13 mouse cellular contexts compared by ENCODE assay signal in genomic region chr12:3437815-3438214, GRCm38 (mm10). TPM values are rescaled to one million over a fixed set of nuclear protein-coding genes. Genes with fewer than 3 reads are reported as not detected.
DNase-seq lines count a peak whose midpoint lies in the region; ATAC-seq and TF ChIP-seq lines count a peak whose summit lies in the region.
"Had no signal": no experiment of that assay in that cellular context is flagged by ENCODE, and none has a peak within 500 bp of the region (broad histone marks: within the 10 kb centered on the region; RNA-seq: fewer than 3 reads in every experiment).

No protein-coding gene starts in this region.

- DNase-seq in kidney, adult 2 months: no peak
- DNase-seq in 416B (ENCODE audit: low read depth): peak; percentile 57
- no peak for DNase-seq in urinary bladder, adult 18-20 months (ENCODE audit: low spot score in 2 of 2)
- DNase-seq in kidney, adult 18-20 months: no peak
- no peak for DNase-seq in urinary bladder, postnatal 4 days (ENCODE audit: low spot score in 2 of 2)
- DNase-seq: layer of hippocampus, adult 9-11 months; right cerebral cortex, postnatal 4 days had no signal

- no peak overlapping the region for H3K4me3 ChIP-seq in kidney, adult 2 months (ENCODE audit: insufficient read depth, low read depth, low read length)
- no peak overlapping the region for H3K4me3 ChIP-seq in kidney, embryonic 15.5 days (replicated peaks)
- H3K4me3 ChIP-seq: heart, embryonic 15.5 days; limb, embryonic 12.5 days had no signal

- H3K27ac ChIP-seq in kidney, adult 2 months (ENCODE audit: insufficient read depth, low read depth, low read length): no peak overlapping the region
- H3K27ac ChIP-seq in kidney, embryonic 15.5 days: no peak overlapping the region
- H3K27ac ChIP-seq: heart, embryonic 15.5 days; limb, embryonic 12.5 days; neural tube, embryonic 12.5 days had no signal

- no peaks in the 10 kb centered on the region for H3K9me3 ChIP-seq in kidney, embryonic 15.5 days (replicated peaks)
- H3K9me3 ChIP-seq: heart, embryonic 15.5 days; limb, embryonic 12.5 days; neural tube, embryonic 12.5 days had no signal

- H3K27me3 ChIP-seq in kidney, adult 2 months (replicated peaks; ENCODE audit: control insufficient read depth, insufficient read depth, low read length): no peaks in the 10 kb centered on the region
- no peaks in the 10 kb centered on the region for H3K27me3 ChIP-seq in kidney, embryonic 15.5 days
- H3K27me3 ChIP-seq: heart, embryonic 15.5 days; limb, embryonic 12.5 days; neural tube, embryonic 12.5 days had no signal

- H3K9ac ChIP-seq in kidney, embryonic 15.5 days: no peak overlapping the region
- H3K9ac ChIP-seq: heart, embryonic 15.5 days; limb, embryonic 12.5 days; neural tube, embryonic 12.5 days had no signal

- no peak for TF ChIP-seq POLR2A in kidney, adult 2 months (IDR thresholded peaks at IDR 0.05; ENCODE audit: low read depth, low read length)

- H3K4me1 ChIP-seq in kidney, adult 2 months (ENCODE audit: control insufficient read depth, insufficient read depth, low read length): peaks cover 6% of the 10 kb centered on the region; the same call in 1 of the 2 replicates
- H3K4me1 ChIP-seq in kidney, embryonic 15.5 days: no peaks in the 10 kb centered on the region
- H3K4me1 ChIP-seq: limb, embryonic 12.5 days; neural tube, embryonic 12.5 days had no signal

- no peak for ATAC-seq in kidney, embryonic 15.5 days (replicated peaks; ENCODE audit: low FRiP score)
- peak; percentile 21 for ATAC-seq in CD4-positive, CD25-positive, alpha-beta regulatory T cell, adult 4 months
- ATAC-seq in erythroid progenitor cell, adult 5-6 weeks (replicated peaks; ENCODE audit: low FRiP score, poor library complexity, severe bottlenecking): peak; percentile 68

- TF ChIP-seq CTCF in kidney, adult 2 months (conservative IDR thresholded peaks at IDR 0.05; ENCODE audit: insufficient read depth, insufficient read length, low read depth, low read length): 0 out of 2 replicates have a peak, but pooled peaks have one; percentile 7

- no peaks in the 10 kb centered on the region for H3K36me3 ChIP-seq in kidney, adult 2 months (ENCODE audit: control insufficient read depth, insufficient read depth, low read length)
- H3K36me3 ChIP-seq in kidney, embryonic 15.5 days: peaks cover 14% of the 10 kb centered on the region; the same call in 1 of the 2 replicates
- H3K36me3 ChIP-seq: heart, embryonic 15.5 days had no signal

- H3K4me2 ChIP-seq in kidney, embryonic 15.5 days: no peak overlapping the region
- H3K4me2 ChIP-seq: heart, embryonic 15.5 days; limb, embryonic 12.5 days; neural tube, embryonic 12.5 days had no signal

- 96% methylated on average over 1 of the region's 1 CpGs for WGBS in kidney, adult 2 months
- WGBS in kidney, embryonic 15.5 days: 84% methylated on average over 1 of the region's 1 CpGs

RNA-seq across cellular contexts. Expression of gene Asxl2, which starts 11.2 kb away (rescaled TPM):
- polyA plus RNA-seq in kidney, adult 2 months (2012; rRNA removed): 8.0 and 8.2 TPM in 2 replicates
- polyA plus RNA-seq in kidney, embryonic 15.5 days (2015; fragmentation: Nextera tagmentation; extraction: Ambion mirVana): 19.1 and 20.0 TPM in 2 replicates
- 10 to 100 TPM; 55.6 to 64.8 TPM for polyA plus RNA-seq in CD4-positive, CD25-positive, alpha-beta regulatory T cell, adult 4 months (2017; shearing (Covaris generic))
- 64.1 and 69.9 TPM in 2 replicates for total RNA-seq in erythroid progenitor cell, adult 5-6 weeks (2015; ENCODE audit: low replicate concordance)
- 76.3 and 82.4 TPM in 2 replicates for total RNA-seq in erythroid progenitor cell, adult 5-6 weeks (2017; ENCODE audit: low replicate concordance)
